Mouse (Mus musculus) forebrain, embryonic 14.5 days (tissue): Measurements from ENCODE around the gene Tnf. TPM values are rescaled to one million over a fixed set of nuclear protein-coding genes. Genes with fewer than 3 reads are reported as not detected.

ENCODE experiments used
- microRNA-seq: library from miRNA; unstranded; fragments of <30 nt; microRNA quantifications from one replicate; pipeline ENCODE4, GENCODE M21; 2016
- polyA plus RNA-seq: library from polyadenylated mRNA; unstranded; fragments of >200 nt; fragmentation: Nextera tagmentation; extraction: Ambion mirVana; gene quantifications from 2 replicates; pipeline ENCODE4 v1.2.1, GENCODE M21; 2014

The Tnf gene
- polyA plus RNA-seq, 1 experiment from 2014 or later, result not detected

Small RNA genes lying within 50 kb of the gene (microRNA-seq; reads per million reads assigned to microRNA genes)
- gene Mir6973a, result not detected
- gene Mir6974, result not detected
- gene Mir6975, result 1.3 reads per million, percentile 3 among the genes with 10 or more reads in this experiment
- gene Mir8094, result not detected

Other genes with a start within 250 kb of the Tnf start
- 0.15 TPM in 1 of 2 replicates, not detected in the other for gene Hspa1b, start 242.8 kb downstream of the Tnf start, polyA plus RNA-seq
- not detected in 2 replicates for gene Gm20481, start 232.1 kb downstream of the Tnf start, polyA plus RNA-seq
- 1.4 and 3.7 TPM in 2 replicates for gene Hspa1a, start 229.9 kb downstream of the Tnf start, polyA plus RNA-seq
- gene Hspa1l, start 229.3 kb downstream of the Tnf start, polyA plus RNA-seq, result 1.3 and 1.4 TPM in 2 replicates
- gene Lsm2, start 220.1 kb downstream of the Tnf start, polyA plus RNA-seq, result 131 and 148 TPM in 2 replicates
- gene Vars, start 201.0 kb downstream of the Tnf start, polyA plus RNA-seq, result 42.4 and 53.9 TPM in 2 replicates
- 0.05 and 0.11 TPM in 2 replicates for gene Vwa7, start 185.4 kb downstream of the Tnf start, polyA plus RNA-seq
- 2.9 and 6.2 TPM in 2 replicates for gene Sapcd1, start 174.0 kb downstream of the Tnf start, polyA plus RNA-seq
- gene Msh5, start 155.3 kb downstream of the Tnf start, polyA plus RNA-seq, result 2.3 and 2.6 TPM in 2 replicates
- 28.3 and 37.3 TPM in 2 replicates for gene Clic1, start 152.0 kb downstream of the Tnf start, polyA plus RNA-seq
- 617 and 661 TPM in 2 replicates for gene Ddah2, start 143.0 kb downstream of the Tnf start, polyA plus RNA-seq
- not detected in 2 replicates for gene Ly6g6c, start 136.6 kb downstream of the Tnf start, polyA plus RNA-seq
- 0.28 and 0.42 TPM in 2 replicates for gene Mpig6b, start 135.8 kb downstream of the Tnf start, polyA plus RNA-seq
- 10.1 and 10.7 TPM in 2 replicates for gene Ly6g6e, start 125.1 kb downstream of the Tnf start, polyA plus RNA-seq
- 0.76 and 1.1 TPM in 2 replicates for gene Ly6g6d, start 123.9 kb downstream of the Tnf start, polyA plus RNA-seq
- gene Ly6g6f, start 116.4 kb downstream of the Tnf start, polyA plus RNA-seq, result 0.15 TPM in 1 of 2 replicates, not detected in the other
- gene Abhd16a, start 112.7 kb downstream of the Tnf start, polyA plus RNA-seq, result 69.9 and 75.7 TPM in 2 replicates
- not detected in 2 replicates for gene Ly6g5c, start 93.7 kb downstream of the Tnf start, polyA plus RNA-seq
- 0.89 and 1.1 TPM in 2 replicates for gene Ly6g5b, start 86.6 kb downstream of the Tnf start, polyA plus RNA-seq
- gene Gpank1, start 80.6 kb downstream of the Tnf start, polyA plus RNA-seq, result 31.3 and 34.2 TPM in 2 replicates
- gene Csnk2b, start 80.0 kb downstream of the Tnf start, polyA plus RNA-seq, result 313 and 353 TPM in 2 replicates
- 5.2 and 5.5 TPM in 2 replicates for gene D17H6S53E, start 75.6 kb downstream of the Tnf start, polyA plus RNA-seq
- gene Apom, start 70.0 kb downstream of the Tnf start, polyA plus RNA-seq, result 0.22 and 0.29 TPM in 2 replicates
- 128 and 144 TPM in 2 replicates for gene Bag6, start 66.8 kb downstream of the Tnf start, polyA plus RNA-seq
- 117 and 141 TPM in 2 replicates for gene Prrc2a, start 37.1 kb downstream of the Tnf start, polyA plus RNA-seq
- gene Aif1, start 25.9 kb downstream of the Tnf start, polyA plus RNA-seq, result 6.9 and 7.3 TPM in 2 replicates
- gene Lst1, start 13.6 kb downstream of the Tnf start, polyA plus RNA-seq, result 6.1 and 8.0 TPM in 2 replicates
- 0.39 TPM in 1 of 2 replicates, not detected in the other for gene Ltb, start 7.6 kb downstream of the Tnf start, polyA plus RNA-seq
- 0.13 and 0.21 TPM in 2 replicates for gene Lta, start 3.3 kb upstream of the Tnf start, polyA plus RNA-seq
- gene Gm16181, start 18.8 kb upstream of the Tnf start, polyA plus RNA-seq, result not detected in 2 replicates
- 44.0 and 61.1 TPM in 2 replicates for gene Atp6v1g2, start 31.7 kb upstream of the Tnf start, polyA plus RNA-seq
- 5.1 and 5.2 TPM in 2 replicates for gene Nfkbil1, start 33.8 kb upstream of the Tnf start, polyA plus RNA-seq
- 478 and 489 TPM in 2 replicates for gene Ddx39b, start 39.7 kb upstream of the Tnf start, polyA plus RNA-seq
- gene H2-D1, start 60.7 kb upstream of the Tnf start, polyA plus RNA-seq, result 37.5 and 44.2 TPM in 2 replicates
- 0.46 TPM in 1 of 2 replicates, not detected in the other for gene H2-Q1, start 118.4 kb upstream of the Tnf start, polyA plus RNA-seq
- gene H2-Q2, start 140.2 kb upstream of the Tnf start, polyA plus RNA-seq, result 1.1 and 2.1 TPM in 2 replicates
- 0.54 and 0.60 TPM in 2 replicates for gene H2-Q4, start 177.6 kb upstream of the Tnf start, polyA plus RNA-seq
- gene H2-Q6, start 222.8 kb upstream of the Tnf start, polyA plus RNA-seq, result 0.28 and 0.38 TPM in 2 replicates
- 1.5 and 2.0 TPM in 2 replicates for gene H2-Q7, start 237.1 kb upstream of the Tnf start, polyA plus RNA-seq